Mouse (Mus musculus): Measurements from ENCODE around the gene Trim14. TPM values are rescaled to one million over a fixed set of nuclear protein-coding genes. Genes with fewer than 3 reads are reported as not detected.

Gene Trim14
- total and polyA plus RNA-seq, 3 experiments = 2.1 to 2.9 (median 2.5) TPM

GRCm38 (mm10) chr4:46506801-46507610 is 28.9 kb downstream of the Trim14 start:
- TF ChIP-seq EP300 (IDR thresholded peaks at IDR 0.05; ENCODE audit: insufficient read depth, low read depth, low read length) (0 out of 2 replicates have a peak, but pooled peaks have one; percentile 16), POLR2A (IDR thresholded peaks at IDR 0.05; ENCODE audit: insufficient read depth, low read depth, low read length) (peak; percentile 85), CTCF (IDR thresholded peaks at IDR 0.05) (no peak)
- Histone ChIP-seq H3K4me1 (ENCODE audit: control insufficient read depth, insufficient read depth, low read length) (no peaks in the 10 kb centered on the region), H3K4me3 (peak overlapping the region; percentile 77), H3K79me2 (replicated peaks; ENCODE audit: control insufficient read depth, insufficient read depth, low read length) (no peaks in the 10 kb centered on the region), H3K36me3 (ENCODE audit: control insufficient read depth, insufficient read depth, low read length) (no peaks in the 10 kb centered on the region), H3K27ac (peak overlapping the region; percentile 71), H3K9ac (ENCODE audit: low read depth, low read length) (peak overlapping the region; percentile 90), H3K27me3 (ENCODE audit: control insufficient read depth, insufficient read depth, low read length) (no peaks in the 10 kb centered on the region)
- peak; percentile 97 for DNase-seq
- intact Hi-C loops (cut with DNase I) = loop anchor here (5.0 kb wide), 2 partner anchors 95 to 145 kb away; partner anchors contain the start of genes Coro2a and Tbc1d2
- 1% methylated on average over 82 of the region's 94 CpGs for WGBS

- DNase-seq = no peak
- intact Hi-C loops (cut with DNase I) = loop anchor here (5.0 kb wide), 2 partner anchors 97 to 147 kb away; partner anchors contain the start of genes Coro2a and Tbc1d2
These were observed 30.4 kb downstream of the Trim14 start for GRCm38 (mm10) chr4:46505361-46506057.

GRCm38 (mm10) chr4:46503881-46504280 is 32.1 kb downstream of the Trim14 start:
- Histone ChIP-seq H3K4me1 (ENCODE audit: control insufficient read depth, insufficient read depth, low read length) (no peaks in the 10 kb centered on the region), H3K9ac (ENCODE audit: low read depth, low read length) (no peak overlapping the region), H3K36me3 (ENCODE audit: control insufficient read depth, insufficient read depth, low read length) (no peaks in the 10 kb centered on the region), H3K27me3 (ENCODE audit: control insufficient read depth, insufficient read depth, low read length) (no peaks in the 10 kb centered on the region), H3K27ac (no peak overlapping the region), H3K79me2 (replicated peaks; ENCODE audit: control insufficient read depth, insufficient read depth, low read length) (no peaks in the 10 kb centered on the region), H3K4me3 (no peak overlapping the region)
- no peak for DNase-seq
- intact Hi-C loops (cut with DNase I) = no loop called here
- 77% methylated on average over 3 of the region's 3 CpGs for WGBS
- TF ChIP-seq POLR2A (IDR thresholded peaks at IDR 0.05; ENCODE audit: insufficient read depth, low read depth, low read length) (no peak), CTCF (IDR thresholded peaks at IDR 0.05) (no peak), EP300 (IDR thresholded peaks at IDR 0.05; ENCODE audit: insufficient read depth, low read depth, low read length) (no peak)

More at GRCm38 (mm10) chr4:46505361-46506057, 30.4 kb downstream of the Trim14 start:
- H3K4me1 ChIP-seq (ENCODE audit: control insufficient read depth, insufficient read depth, low read length) = no peaks in the 10 kb centered on the region
- H3K36me3 ChIP-seq (ENCODE audit: control insufficient read depth, insufficient read depth, low read length) = no peaks in the 10 kb centered on the region
- no peaks in the 10 kb centered on the region for H3K27me3 ChIP-seq (ENCODE audit: control insufficient read depth, insufficient read depth, low read length)
- H3K79me2 ChIP-seq (replicated peaks; ENCODE audit: control insufficient read depth, insufficient read depth, low read length) = no peaks in the 10 kb centered on the region
- no peak for TF ChIP-seq POLR2A (IDR thresholded peaks at IDR 0.05; ENCODE audit: insufficient read depth, low read depth, low read length)
- H3K27ac ChIP-seq = no peak overlapping the region
- 55% methylated on average over 8 of the region's 8 CpGs for WGBS
- H3K9ac ChIP-seq (ENCODE audit: low read depth, low read length) = no peak overlapping the region
- no peak overlapping the region for H3K4me3 ChIP-seq

- intact Hi-C loops (cut with DNase I) = no loop called here
- TF ChIP-seq POLR2A (IDR thresholded peaks at IDR 0.05; ENCODE audit: insufficient read depth, low read depth, low read length) (no peak), EP300 (IDR thresholded peaks at IDR 0.05; ENCODE audit: insufficient read depth, low read depth, low read length) (no peak), CTCF (IDR thresholded peaks at IDR 0.05) (no peak)
- Histone ChIP-seq H3K79me2 (replicated peaks; ENCODE audit: control insufficient read depth, insufficient read depth, low read length) (no peaks in the 10 kb centered on the region), H3K27me3 (ENCODE audit: control insufficient read depth, insufficient read depth, low read length) (no peaks in the 10 kb centered on the region), H3K9ac (ENCODE audit: low read depth, low read length) (no peak overlapping the region), H3K36me3 (ENCODE audit: control insufficient read depth, insufficient read depth, low read length) (no peaks in the 10 kb centered on the region), H3K4me1 (ENCODE audit: control insufficient read depth, insufficient read depth, low read length) (no peaks in the 10 kb centered on the region), H3K4me3 (no peak overlapping the region), H3K27ac (no peak overlapping the region)
- no peak for DNase-seq
- WGBS = 82% methylated on average over 16 of the region's 16 CpGs
These were observed 33.1 kb downstream of the Trim14 start for GRCm38 (mm10) chr4:46502606-46503502.

GRCm38 (mm10) chr4:46498976-46499375 is 37.0 kb downstream of the Trim14 start:
- peak; percentile 94 for TF ChIP-seq CTCF (IDR thresholded peaks at IDR 0.05)
- no peak for TF ChIP-seq POLR2A (IDR thresholded peaks at IDR 0.05; ENCODE audit: insufficient read depth, low read depth, low read length)
- intact Hi-C loops (cut with DNase I) = loop anchor here (2.0 to 5.0 kb wide), 2 partner anchors 108 to 297 kb away; no protein-coding TSS in a partner anchor
- Histone ChIP-seq H3K4me3 (no peak overlapping the region), H3K4me1 (ENCODE audit: control insufficient read depth, insufficient read depth, low read length) (no peaks in the 10 kb centered on the region), H3K9ac (ENCODE audit: low read depth, low read length) (no peak overlapping the region), H3K79me2 (replicated peaks; ENCODE audit: control insufficient read depth, insufficient read depth, low read length) (no peaks in the 10 kb centered on the region), H3K36me3 (ENCODE audit: control insufficient read depth, insufficient read depth, low read length) (no peaks in the 10 kb centered on the region), H3K27ac (no peak overlapping the region), H3K27me3 (ENCODE audit: control insufficient read depth, insufficient read depth, low read length) (no peaks in the 10 kb centered on the region)
- no peak for DNase-seq
- WGBS = 21% methylated on average over 4 of the region's 4 CpGs

Data from heart, adult 2 months (tissue).